Mouse (Mus musculus) liver, embryonic 14.5 days (tissue): ENCODE results near the gene Hhipl1.

ENCODE experiments used
- CTCF ChIP-seq: IDR thresholded peaks from 2 replicates; pipeline ENCODE4 v1.5.1; 2016; ENCODE audit warnings: antibody characterized with exemption, low read depth, control low read depth
- EP300 ChIP-seq: IDR thresholded peaks from 2 replicates; pipeline ENCODE4 v1.6.1; 2016; ENCODE audit warnings: antibody characterized with exemption, low read depth

GRCm38 (mm10) chr12:108373611-108374010, 67.5 kb downstream of the Hhipl1 start:
- TF ChIP-seq CTCF (no peak), EP300 (no peak)
